Mouse (Mus musculus) limb, embryonic 10.5 days (tissue): ENCODE data around the gene Cd3d. TPM values are rescaled to one million over a fixed set of nuclear protein-coding genes. Genes with fewer than 3 reads are reported as not detected.
A peak's percentile ranks its signal among the peaks of the same experiment; 100 is the strongest.

Experiments used
- DNase-seq: peaks from one replicate; pipeline ENCODE4 v3.0.0-alpha.2; 2017; ENCODE audit warnings: low spot score
- H3K27ac ChIP-seq: fragments of 300-500 bp; sonication (generic); 2 replicates; pipeline ENCODE4 v1.5.1; 2016; ENCODE audit warnings: mild to moderate bottlenecking
- H3K27me3 ChIP-seq: fragments of 300-500 bp; sonication (generic); 2 replicates; pipeline ENCODE4 v1.6.1; 2016; ENCODE audit warnings: low read depth, mild to moderate bottlenecking; ENCODE audit not compliant: poor library complexity, severe bottlenecking
- H3K36me3 ChIP-seq: fragments of 300-500 bp; sonication (generic); 2 replicates; pipeline ENCODE4 v1.6.1; 2016; ENCODE audit warnings: mild to moderate bottlenecking, moderate library complexity
- H3K4me1 ChIP-seq: fragments of 300-500 bp; sonication (generic); 2 replicates; pipeline ENCODE4 v1.6.1; 2016
- H3K4me3 ChIP-seq: fragments of 300-500 bp; sonication (generic); 2 replicates; pipeline ENCODE4 v1.5.1; 2016; ENCODE audit warnings: mild to moderate bottlenecking, moderate library complexity
- H3K9me3 ChIP-seq: fragments of 300-500 bp; sonication (generic); replicated peaks from 2 replicates; pipeline ENCODE4 v1.6.1; 2016; ENCODE audit warnings: mild to moderate bottlenecking
- WGBS: fragments of 180-500 bp; shearing (Covaris S2); methylation state at CpG from one replicate; pipeline ENCODE4 v1.1.7; 2016; 5-methylcytosine and 5-hydroxymethylcytosine counted together
- polyA plus RNA-seq: library from polyadenylated mRNA; unstranded; fragments of >200 nt; fragmentation: Nextera tagmentation; extraction: Ambion mirVana; gene quantifications from 2 replicates; pipeline ENCODE4 v1.2.1, GENCODE M21; 2016

Cd3d gene
- polyA plus RNA-seq, 1 experiment from 2014 or later: not detected

DNA sequence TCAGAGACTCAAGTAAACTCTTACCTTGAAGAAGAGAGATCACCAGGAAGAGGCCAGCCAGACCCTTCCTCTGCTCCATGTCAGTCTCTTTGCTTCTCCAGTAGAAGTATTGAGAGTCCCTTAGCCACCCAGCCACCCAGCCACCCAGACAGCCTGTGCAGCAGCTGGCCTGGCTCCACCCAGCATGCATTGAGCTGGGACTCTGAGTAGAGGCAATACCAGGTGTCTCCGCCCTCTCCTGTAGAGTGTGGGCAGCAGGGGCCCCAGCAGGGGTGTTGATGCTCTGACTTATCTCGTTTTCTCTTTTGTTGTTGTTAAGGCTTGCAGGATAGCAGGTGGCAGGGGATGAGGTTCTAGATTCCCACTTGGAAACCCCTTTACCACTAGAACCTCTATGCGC lies 1.3 kb upstream of the Cd3d start, which contains the start of gene Cd3g:
Cd3g (minus strand) TSS at position 190 of the 400 bp plus-strand sequence.
- Histone ChIP-seq H3K4me1 (no peaks in the 10 kb centered on the region), H3K4me3 (no peak within 1 kb of the TSS), H3K9me3 (no peaks in the 10 kb centered on the region), H3K36me3 (no peaks in the 10 kb centered on the region), H3K27ac (no peak within 1 kb of the TSS), H3K27me3 (no peaks in the 10 kb centered on the region)
- WGBS: 78% methylated on average over 3 of the region's 3 CpGs
- no peak for DNase-seq

DNA sequence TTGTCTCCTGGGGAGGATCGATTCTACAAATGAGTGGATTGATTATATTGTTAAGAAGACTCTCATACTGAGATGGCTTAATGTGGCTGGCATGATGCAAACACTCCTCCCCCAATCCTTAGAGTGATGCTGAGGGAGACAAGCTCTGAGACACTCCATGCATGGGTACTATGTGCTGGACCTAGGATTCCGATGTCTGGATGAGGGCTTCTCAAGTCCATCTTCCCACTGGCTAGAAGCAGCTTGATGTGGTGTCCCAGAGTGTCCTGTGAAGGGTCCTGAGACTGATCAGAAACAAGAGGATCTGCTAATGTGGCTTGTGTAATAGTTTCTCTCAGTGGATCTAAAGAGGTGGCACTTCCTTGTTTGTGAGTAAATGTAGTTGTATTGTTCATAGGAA lies 482 bp upstream of the Cd3d start:
- Histone ChIP-seq H3K4me1 (no peaks in the 10 kb centered on the region; the same call in 1 of the 2 replicates), H3K36me3 (no peaks in the 10 kb centered on the region), H3K4me3 (no peak overlapping the region), H3K27me3 (no peaks in the 10 kb centered on the region), H3K27ac (no peak overlapping the region), H3K9me3 (no peaks in the 10 kb centered on the region)
- DNase-seq: no peak
- 89% methylated on average over 2 of the region's 2 CpGs for WGBS

DNA sequence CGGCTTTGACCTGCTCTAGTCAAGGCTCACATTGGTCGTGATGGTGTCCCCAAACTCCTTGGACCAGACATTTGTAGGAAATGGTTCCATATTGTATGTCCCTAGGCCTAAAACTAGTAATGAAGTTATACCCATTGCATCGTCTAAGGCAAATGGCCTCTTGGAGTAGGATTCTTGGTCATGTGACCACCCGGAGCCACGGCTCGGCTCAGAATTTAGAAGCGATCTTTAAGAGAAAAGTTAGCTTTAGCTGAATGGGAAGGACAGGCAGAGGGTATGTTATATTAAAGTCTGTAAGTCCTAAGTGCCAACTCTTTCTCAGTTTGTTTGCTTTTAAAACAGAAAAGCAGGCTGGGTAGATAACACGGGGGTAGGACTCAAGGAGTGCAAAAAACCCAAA lies 495 bp downstream of the Cd3d start:
- DNase-seq: no peak
- WGBS: 92% methylated on average over 8 of the region's 8 CpGs
- no peaks in the 10 kb centered on the region for H3K36me3 ChIP-seq
- H3K4me3 ChIP-seq: no peak overlapping the region
- peaks cover 10% of the 10 kb centered on the region for H3K4me1 ChIP-seq
- no peak overlapping the region for H3K27ac ChIP-seq
- no peaks in the 10 kb centered on the region for H3K9me3 ChIP-seq
- H3K27me3 ChIP-seq: no peaks in the 10 kb centered on the region

DNA sequence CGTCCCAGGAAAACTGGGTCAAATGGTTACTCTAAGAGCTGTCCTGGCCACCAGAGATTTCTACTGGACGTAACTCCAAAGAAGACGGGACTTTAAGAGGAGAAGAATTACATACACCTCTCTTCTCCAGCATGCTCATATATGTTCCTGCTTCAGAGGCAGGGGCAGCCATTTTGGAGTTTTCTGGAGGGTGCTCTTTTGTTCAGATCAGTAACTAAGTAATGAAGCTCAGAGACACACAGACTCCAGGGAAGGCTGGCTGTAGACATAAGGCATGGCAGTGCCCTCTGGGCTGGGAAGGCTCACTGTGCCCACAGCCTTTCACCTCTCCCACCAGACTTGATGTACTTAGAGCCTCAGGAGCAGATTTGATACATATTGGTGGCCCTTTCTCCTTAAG lies 945 bp downstream of the Cd3d start:
- WGBS: 95% methylated on average over 3 of the region's 3 CpGs
- Histone ChIP-seq H3K4me3 (no peak overlapping the region), H3K27me3 (no peaks in the 10 kb centered on the region), H3K36me3 (no peaks in the 10 kb centered on the region), H3K27ac (no peak overlapping the region), H3K9me3 (no peaks in the 10 kb centered on the region), H3K4me1 (peaks cover 10% of the 10 kb centered on the region)
- no peak for DNase-seq

DNA sequence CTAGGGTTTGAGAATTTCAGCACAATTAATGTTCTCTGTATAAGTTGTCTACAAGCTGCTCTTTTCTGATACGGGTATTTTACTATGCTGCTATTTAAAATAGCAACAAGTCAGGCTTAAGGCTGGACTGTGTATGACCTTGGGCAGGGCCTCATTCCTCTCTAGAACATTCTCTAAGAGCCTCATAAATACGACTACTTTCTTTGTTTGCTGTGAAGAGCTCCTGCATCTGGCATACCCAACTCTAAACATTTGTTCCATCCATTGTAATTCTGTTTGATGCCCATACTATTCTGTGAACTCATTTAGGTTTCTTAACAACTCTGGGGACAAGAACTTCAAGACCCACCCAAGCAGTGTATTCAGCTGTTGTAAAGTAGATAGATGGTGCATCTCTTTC lies 1.4 kb downstream of the Cd3d start:
- 90% methylated on average over 2 of the region's 2 CpGs for WGBS
- Histone ChIP-seq H3K36me3 (no peaks in the 10 kb centered on the region), H3K4me3 (no peak overlapping the region), H3K9me3 (no peaks in the 10 kb centered on the region), H3K27me3 (no peaks in the 10 kb centered on the region), H3K27ac (no peak overlapping the region), H3K4me1 (peaks cover 10% of the 10 kb centered on the region)
- DNase-seq: no peak

DNA sequence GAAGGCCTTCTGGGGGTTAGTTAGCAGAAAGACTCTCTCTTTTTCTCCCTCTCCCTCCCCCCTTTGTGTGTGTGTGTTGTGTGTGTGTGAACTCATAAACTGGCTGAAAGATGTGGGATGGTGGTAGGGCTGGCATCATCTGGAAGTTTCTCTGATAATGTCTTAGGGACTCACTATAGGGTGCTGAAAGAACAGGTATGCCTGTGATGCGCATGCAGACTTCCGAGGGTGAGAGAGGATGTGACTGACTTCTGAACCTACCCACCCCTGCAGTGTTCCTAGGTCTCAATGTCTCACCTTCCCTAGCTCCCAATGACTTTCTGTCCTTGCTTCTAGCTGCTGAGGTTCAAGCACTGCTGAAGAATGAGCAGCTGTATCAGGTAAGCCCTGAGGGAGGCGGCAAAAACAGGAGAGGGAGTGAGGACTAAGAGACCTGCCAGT lies 4.2 kb downstream of the Cd3d start:
- no peaks in the 10 kb centered on the region for H3K9me3 ChIP-seq
- peaks cover 10% of the 10 kb centered on the region for H3K4me1 ChIP-seq
- WGBS: 71% methylated on average over 3 of the region's 3 CpGs
- no peak overlapping the region for H3K4me3 ChIP-seq
- no peak for DNase-seq
- no peaks in the 10 kb centered on the region for H3K36me3 ChIP-seq
- 0 out of 2 replicates have a peak overlapping the region, but pooled peaks have one; percentile 15 for H3K27ac ChIP-seq
- H3K27me3 ChIP-seq: no peaks in the 10 kb centered on the region

DNA sequence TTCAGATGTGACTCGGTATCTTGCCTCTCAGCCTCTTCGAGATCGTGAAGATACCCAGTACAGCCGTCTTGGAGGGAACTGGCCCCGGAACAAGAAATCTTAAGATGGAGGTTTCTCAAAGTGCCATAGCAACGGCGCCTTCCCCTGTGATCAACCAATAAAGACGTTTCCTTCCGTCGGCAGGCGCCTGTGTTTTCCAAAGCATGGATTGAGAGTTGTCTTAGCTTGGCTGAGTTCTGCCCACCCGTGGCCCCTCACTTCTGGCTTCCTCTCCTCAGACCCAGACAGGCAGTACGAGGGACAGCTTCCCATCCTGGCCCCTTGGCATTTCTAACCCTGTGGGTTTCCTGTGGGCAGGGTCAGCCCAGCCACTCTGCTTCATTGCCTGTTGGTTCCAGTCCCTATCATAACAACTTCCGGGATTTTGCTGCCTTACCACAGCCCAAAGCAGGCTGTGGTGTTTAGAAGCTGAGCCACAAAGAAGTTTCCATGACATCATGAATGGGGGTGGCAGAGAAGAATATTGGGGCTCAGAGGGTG lies 4.7 kb downstream of the Cd3d start:
- Histone ChIP-seq H3K27me3 (no peaks in the 10 kb centered on the region), H3K4me3 (no peak overlapping the region), H3K36me3 (no peaks in the 10 kb centered on the region), H3K9me3 (no peaks in the 10 kb centered on the region), H3K27ac (0 out of 2 replicates have a peak overlapping the region, but pooled peaks have one; percentile 15), H3K4me1 (peaks cover 10% of the 10 kb centered on the region)
- WGBS: 73% methylated on average over 14 of the region's 14 CpGs
- DNase-seq: peak; percentile 32

DNA sequence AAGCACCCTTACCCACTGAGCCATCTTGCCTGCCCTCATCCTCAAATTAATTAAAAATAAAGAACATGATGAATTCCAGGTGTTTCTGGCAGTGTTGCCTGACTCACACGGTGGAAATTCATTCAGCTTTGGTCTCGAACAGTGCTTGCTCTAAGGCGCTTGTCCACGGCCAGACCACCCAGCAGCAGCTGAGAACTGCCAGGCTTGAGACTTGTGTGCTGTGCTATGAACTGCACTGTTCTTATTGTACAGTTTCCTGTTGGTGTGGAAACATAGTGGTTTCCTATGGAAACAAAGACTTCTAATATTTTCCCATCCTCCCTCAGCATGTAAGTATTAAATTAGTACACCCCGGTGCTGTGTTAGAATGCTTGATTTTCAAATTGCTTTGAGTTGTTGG lies 5.4 kb downstream of the Cd3d start:
- no peaks in the 10 kb centered on the region for H3K36me3 ChIP-seq
- H3K4me1 ChIP-seq: peaks cover 10% of the 10 kb centered on the region
- no peak overlapping the region for H3K27ac ChIP-seq
- no peaks in the 10 kb centered on the region for H3K27me3 ChIP-seq
- H3K9me3 ChIP-seq: no peaks in the 10 kb centered on the region
- no peak for DNase-seq
- WGBS: 51% methylated on average over 5 of the region's 5 CpGs
- no peak overlapping the region for H3K4me3 ChIP-seq

DNA sequence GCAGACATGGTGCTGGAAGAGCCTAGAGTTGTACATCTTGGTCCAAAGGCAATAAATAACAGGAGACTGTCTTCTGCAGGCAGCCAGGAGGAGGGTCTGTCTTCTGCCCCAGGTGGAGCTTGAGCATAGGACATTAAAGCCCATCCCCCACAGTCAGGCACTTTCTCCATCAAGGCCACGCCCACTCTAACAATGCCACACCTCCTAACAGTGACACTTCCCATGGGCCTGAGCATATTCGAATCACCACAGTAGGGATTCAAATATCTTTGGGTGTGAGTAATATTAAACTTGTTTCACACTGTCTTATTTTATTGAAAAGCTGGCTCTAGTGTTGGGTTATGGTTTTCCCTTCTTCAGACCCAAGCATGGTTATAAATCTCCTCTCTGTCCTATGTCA lies 10.2 kb downstream of the Cd3d start:
- no peak overlapping the region for H3K4me3 ChIP-seq
- H3K27me3 ChIP-seq: no peaks in the 10 kb centered on the region
- peaks cover 3% of the 10 kb centered on the region for H3K4me1 ChIP-seq
- no peaks in the 10 kb centered on the region for H3K36me3 ChIP-seq
- H3K9me3 ChIP-seq: no peaks in the 10 kb centered on the region
- no peak for DNase-seq
- WGBS: 83% methylated on average over 2 of the region's 2 CpGs
- no peak overlapping the region for H3K27ac ChIP-seq

DNA sequence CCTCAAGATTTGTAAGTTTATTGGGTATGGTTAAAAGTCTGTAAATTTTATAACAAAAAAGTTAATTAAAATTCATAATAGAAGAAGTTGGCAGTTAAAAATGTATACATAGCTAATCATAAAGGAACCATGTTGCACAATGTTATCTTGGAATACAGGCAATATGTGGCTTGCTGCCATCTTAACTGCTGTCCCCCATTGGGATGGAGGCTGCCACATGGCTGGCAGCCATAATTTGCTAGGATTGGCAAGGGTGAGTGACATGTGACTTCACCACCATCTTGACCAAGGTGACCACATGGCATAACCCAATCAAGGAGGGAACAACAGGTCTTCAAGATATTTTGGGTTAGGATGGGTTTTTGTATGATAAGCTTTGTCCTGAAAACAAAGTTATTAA lies 10.7 kb downstream of the Cd3d start:
- Histone ChIP-seq H3K27me3 (no peaks in the 10 kb centered on the region), H3K4me1 (no peaks in the 10 kb centered on the region), H3K27ac (no peak overlapping the region), H3K9me3 (no peaks in the 10 kb centered on the region), H3K36me3 (no peaks in the 10 kb centered on the region), H3K4me3 (no peak overlapping the region)
- no peak for DNase-seq

DNA sequence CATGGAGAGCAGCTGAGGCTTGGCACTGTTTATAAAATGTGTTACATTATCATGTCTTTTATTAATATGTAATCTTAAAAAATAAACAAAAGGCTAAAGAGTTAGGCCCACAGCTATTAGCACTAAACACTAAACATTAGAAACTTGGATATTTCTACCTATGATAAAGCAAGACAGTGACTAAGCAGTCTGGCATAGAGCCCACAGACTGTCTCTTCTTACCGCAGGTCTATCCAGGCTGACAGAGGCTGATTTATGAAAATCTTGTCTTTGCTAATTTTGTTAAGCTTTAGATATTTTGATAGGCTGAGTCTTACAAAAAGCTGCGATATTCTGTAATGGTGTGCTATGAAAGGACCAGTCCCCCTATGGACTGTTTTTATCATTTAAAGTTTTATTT lies 11.7 kb downstream of the Cd3d start:
- DNase-seq: no peak
- Histone ChIP-seq H3K9me3 (no peaks in the 10 kb centered on the region), H3K27me3 (no peaks in the 10 kb centered on the region), H3K4me3 (no peak overlapping the region), H3K27ac (no peak overlapping the region), H3K4me1 (no peaks in the 10 kb centered on the region), H3K36me3 (no peaks in the 10 kb centered on the region)
- 90% methylated on average over 2 of the region's 2 CpGs for WGBS

DNA sequence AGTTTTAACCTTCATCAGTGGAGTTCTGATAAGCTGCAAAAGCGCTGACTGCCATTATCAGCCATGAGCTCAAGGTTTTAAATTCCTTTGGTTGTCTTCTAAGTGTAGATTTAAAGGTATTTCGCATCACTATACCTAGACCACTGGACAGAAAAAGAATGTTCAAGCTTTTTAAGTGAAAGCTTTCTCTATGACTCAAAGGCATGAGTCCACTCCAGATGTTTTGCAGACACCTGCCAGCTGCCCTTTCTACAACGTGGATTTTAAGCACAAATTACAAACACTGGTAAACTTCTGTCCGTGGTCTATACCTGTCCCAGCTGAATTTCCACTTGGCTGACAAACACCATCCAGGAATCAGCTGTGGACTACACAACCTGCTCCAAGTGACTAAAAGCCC lies 13.4 kb downstream of the Cd3d start:
- Histone ChIP-seq H3K9me3 (no peaks in the 10 kb centered on the region), H3K27ac (no peak overlapping the region), H3K4me3 (no peak overlapping the region), H3K36me3 (no peaks in the 10 kb centered on the region), H3K27me3 (no peaks in the 10 kb centered on the region), H3K4me1 (no peaks in the 10 kb centered on the region)
- 75% methylated on average over 4 of the region's 4 CpGs for WGBS
- DNase-seq: no peak

DNA sequence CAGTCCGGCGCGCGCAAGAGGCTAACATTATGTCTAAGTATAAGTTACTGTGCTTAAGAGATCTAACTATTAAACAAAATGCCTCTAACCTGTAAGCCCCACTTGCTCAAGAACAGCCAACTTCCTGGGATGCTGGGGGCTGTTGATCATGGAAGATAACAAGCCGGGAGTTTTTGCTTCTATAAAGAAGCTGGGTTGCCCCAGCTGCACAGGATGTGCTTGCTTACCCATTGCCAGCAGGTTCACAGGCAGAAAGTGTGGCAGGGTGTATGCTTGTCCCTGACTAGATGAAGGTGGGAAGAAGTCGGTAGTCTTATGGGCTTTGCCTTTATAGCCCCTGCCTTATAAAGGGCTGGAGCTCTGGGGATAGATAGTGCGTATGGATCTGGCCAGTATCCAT lies 15.0 kb downstream of the Cd3d start:
- H3K27me3 ChIP-seq: no peaks in the 10 kb centered on the region
- H3K9me3 ChIP-seq: no peaks in the 10 kb centered on the region
- no peaks in the 10 kb centered on the region for H3K4me1 ChIP-seq
- DNase-seq: no peak
- H3K4me3 ChIP-seq: no peak overlapping the region
- 96% methylated on average over 7 of the region's 7 CpGs for whole genome bisulfite sequencing
- no peak overlapping the region for H3K27ac ChIP-seq
- no peaks in the 10 kb centered on the region for H3K36me3 ChIP-seq

DNA sequence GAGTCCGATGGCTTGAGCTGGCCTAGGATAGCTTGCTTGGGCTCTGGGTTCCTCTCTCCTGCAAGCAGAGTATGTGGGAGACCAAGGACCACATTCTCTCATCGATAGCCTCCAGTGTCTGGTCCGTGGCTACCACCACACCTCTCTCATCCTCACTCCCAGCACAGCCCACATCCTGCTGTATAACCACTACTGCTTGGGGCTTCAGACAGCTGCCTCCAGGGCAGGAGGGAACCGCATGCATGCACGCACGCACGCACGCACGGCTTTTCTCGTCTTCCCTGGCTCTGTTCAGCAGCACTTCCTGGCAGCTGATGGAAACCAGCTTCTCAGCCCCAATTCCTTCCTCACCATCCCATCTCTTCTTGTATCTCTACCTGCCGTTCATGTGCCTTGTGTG lies 16.6 kb downstream of the Cd3d start:
- no peak for DNase-seq
- Histone ChIP-seq H3K27ac (no peak overlapping the region), H3K4me1 (no peaks in the 10 kb centered on the region), H3K36me3 (no peaks in the 10 kb centered on the region), H3K4me3 (no peak overlapping the region), H3K9me3 (no peaks in the 10 kb centered on the region), H3K27me3 (no peaks in the 10 kb centered on the region)
- 78% methylated on average over 11 of the region's 11 CpGs for WGBS
